Mouse (Mus musculus) 3T3-L1 (cell line): ENCODE data around the gene Ccdc187.

Source experiments
- DNase-seq: peaks from one replicate; pipeline ENCODE4 v3.0.0-alpha.2; 2015; ENCODE audit warnings: low read depth, low spot score

The Ccdc187 gene

GRCm38 (mm10) chr2:26316576-26317246 is 22.4 kb upstream of the Ccdc187 start:
- DNase-seq = peak; percentile 76

DNA sequence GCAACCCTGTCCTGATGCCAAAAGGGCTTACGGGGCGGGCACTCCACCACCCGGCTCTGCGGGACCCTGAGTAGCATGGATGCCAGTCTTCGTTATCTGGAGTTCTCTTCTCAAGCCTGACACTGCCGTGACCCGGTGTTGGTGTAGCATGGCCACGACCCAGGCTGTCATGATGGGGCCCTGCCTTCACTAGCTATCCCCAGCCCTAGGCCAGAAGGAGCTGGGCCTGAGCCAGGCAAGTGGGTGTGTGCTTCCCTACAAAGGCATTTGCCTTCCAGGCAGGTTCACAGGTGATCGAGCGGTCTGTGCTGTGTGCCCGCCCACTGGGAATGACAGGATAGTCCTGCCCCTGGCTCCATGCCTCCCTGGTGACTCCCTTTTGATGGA is 21.6 kb upstream of the Ccdc187 start:
- peak; percentile 66 for DNase-seq

DNA sequence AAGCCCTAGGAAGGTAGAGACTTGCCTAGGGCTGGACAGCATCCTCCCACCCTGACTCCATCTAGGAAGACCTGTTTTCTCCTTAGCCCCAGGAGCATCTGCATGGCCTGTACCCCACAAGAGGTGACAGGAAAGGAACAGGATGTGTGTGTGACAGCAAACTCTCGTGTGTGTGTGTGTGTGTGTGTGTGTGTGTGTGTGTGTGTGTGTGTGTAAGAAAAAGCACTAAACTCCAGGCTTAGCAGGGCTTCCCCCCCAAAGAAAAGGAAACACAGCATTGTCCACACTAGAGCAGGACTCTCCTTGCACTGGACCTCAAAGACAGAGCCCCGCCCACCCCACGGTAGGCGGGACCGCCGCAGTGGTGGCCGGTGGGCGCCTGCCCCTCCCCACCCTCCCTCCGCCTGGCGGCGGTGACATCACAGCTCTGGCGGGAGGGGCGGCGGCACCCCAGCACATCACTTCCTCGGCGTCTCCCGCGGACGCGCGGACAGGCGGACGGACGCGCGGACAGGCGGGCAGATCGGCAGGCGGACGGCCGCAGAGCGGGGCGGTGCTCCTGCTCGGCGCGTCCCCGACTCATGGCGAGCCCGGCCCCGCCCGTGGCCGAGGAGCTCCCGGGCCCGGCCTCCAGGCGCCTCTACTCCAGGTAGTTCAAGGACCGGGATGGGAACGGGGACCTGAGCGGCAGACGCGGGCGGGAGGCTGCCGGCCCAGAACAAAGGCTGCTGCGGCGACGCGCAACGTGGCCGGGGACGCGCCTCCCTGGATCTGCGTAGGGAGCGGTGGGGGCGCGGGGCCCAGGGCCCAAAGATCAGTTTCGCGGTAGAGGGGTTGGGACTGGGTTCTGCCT is 20.9 kb upstream of the Ccdc187 start, which contains the start of gene Gpsm1:
Gene Gpsm1, plus strand, starts transcription at position 444 of the 853 bp plus-strand sequence.
- peak; percentile 69 for DNase-seq

- DNase-seq = peak; percentile 76
These were observed 20.1 kb upstream of the Ccdc187 start for GRCm38 (mm10) chr2:26314281-26315071.

DNA sequence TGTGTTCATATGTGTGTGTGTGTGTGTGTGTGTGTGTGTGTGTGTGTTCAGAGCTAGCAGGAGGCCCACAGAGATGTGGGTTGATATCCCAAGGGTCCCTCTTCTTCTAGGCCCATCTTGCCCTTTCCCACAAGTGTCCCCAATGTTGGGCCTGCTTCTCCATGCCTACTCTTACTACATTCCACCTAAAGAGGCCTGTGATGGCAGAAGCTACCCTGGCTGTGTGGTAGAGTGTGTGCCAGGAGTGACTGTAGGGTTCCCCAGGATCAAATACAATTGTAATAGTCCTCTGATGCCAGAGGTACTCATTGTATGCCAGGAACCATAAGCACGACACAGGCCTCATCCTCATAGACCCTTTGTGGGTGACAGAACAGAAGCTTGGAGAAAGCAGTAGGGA is 19.0 kb upstream of the Ccdc187 start:
- no peak for DNase-seq

DNA sequence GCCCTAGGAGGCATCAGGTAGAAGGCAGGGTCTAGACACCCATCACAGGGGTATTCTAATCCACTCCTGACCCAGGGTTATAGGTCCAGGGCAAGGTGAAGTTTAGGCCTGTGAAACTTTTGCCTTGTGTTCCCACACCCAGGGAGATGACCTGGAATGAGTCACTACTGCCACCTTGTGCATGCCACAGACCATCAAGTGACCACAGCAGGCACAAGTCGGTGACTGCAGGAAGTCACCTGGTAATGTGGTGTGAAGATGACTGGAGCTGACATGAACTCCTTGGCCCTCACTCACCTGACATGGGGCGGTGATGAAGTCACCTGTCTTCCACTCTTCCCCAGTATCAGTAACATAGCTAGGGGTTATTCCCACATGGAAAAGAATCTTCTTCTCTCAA is 18.5 kb upstream of the Ccdc187 start:
- no peak for DNase-seq

DNA sequence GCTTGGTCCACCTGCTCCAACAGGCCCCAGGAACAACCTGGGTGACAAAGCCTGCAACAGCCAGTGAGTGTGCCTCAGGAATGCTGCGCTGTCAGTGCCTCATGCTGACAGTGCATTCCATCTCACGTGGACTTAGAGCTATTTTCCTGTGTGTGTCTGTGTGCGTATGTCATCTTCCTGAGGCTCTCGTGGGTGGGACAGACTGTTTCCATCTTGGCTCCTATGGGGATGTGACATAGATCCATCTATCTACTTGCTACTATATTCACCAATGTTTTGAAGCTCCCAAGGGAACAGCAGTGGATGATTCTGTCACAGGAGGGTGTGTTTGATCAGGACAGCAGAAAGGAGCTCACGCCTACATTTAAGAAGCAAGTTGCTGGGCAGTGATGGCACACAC is 17.6 kb upstream of the Ccdc187 start:
- no peak for DNase-seq

DNA sequence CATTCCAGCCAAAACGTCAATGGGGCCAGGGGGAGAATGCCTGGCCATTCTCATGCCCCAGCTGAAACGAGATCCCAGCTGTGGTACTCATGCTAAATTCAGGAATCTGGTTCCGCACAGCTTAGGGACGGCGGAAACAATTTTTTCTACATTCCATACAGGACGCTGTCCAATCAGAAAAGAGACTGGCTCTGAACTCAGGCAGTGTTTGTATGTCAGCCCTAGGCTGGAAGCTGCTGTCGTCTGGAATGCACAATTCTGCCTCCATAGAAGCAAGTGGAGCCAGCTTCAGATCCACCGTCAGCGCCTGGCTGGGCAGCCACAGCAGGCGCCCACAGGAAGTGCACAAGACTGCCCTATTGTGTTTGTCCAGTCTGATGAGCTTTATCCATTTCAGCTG is 15.4 kb upstream of the Ccdc187 start:
- peak; percentile 62 for DNase-seq

DNA sequence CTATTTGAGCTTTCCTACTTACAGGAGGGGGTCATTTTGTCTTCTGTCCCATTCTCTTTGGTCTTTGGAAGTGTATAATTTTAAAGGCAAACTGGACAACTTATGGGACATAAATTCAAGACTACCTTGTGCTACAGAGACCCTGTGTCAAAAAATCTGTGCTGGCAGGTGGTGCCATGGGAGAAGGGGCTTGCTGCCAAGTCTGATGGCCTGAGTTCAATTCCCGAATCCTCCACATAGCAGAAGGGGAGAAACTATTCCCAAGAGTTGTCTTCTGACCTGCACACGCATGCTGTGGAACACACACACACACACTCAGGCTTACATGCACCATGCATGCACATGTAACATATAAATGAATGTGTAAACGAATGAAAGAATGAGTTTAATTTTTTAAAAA is 12.3 kb upstream of the Ccdc187 start:
- DNase-seq = no peak

GRCm38 (mm10) chr2:26305555-26305954 is 11.2 kb upstream of the Ccdc187 start:
- DNase-seq = no peak

- DNase-seq = no peak
These were observed 10.4 kb upstream of the Ccdc187 start for GRCm38 (mm10) chr2:26304711-26305110.

- no peak for DNase-seq
These were observed 7.7 kb upstream of the Ccdc187 start for GRCm38 (mm10) chr2:26302005-26302503.

DNA sequence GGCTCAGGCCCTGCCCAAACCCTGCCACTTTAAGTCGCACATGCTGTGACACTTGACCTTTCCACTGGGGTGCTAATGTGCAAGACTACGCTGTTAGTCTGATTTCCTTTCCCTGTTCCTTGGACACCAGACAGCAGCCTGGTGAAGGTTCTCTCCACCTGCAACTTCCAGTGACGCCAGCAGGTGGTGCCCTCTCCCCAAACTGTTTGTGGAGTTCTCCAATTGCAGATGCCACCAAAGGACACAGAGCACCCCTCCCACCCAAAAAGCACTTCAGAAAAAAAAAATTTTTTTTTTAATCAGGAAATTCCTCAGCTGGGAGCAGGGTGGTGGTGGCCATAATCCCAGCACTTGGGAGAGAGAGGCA is 6.4 kb upstream of the Ccdc187 start:
- peak; percentile 87 for DNase-seq

GRCm38 (mm10) chr2:26300161-26300807 is 5.9 kb upstream of the Ccdc187 start:
- no peak for DNase-seq

DNA sequence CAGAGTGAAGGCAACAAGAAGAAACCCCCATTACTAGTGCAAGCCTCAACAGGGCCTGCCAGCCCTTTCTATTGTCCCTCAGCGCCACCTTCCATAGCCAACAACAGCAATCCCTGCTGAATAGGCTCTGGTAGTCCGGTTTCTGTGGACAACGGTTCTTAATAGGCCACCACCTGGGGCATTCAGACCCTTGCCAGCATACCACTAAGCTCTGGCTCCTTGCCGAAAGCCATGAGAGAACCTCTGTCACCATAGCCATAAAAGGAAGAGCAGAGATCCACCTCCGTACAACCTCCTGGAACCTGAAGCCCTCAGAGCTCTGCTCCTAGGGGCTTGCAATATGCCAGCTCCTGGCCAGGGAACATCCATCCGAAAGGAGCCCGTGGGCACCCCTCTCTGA is 5.0 kb upstream of the Ccdc187 start:
- DNase-seq = no peak

- DNase-seq = no peak
These were observed 4.5 kb upstream of the Ccdc187 start for GRCm38 (mm10) chr2:26298856-26299230.

- DNase-seq = peak; percentile 81
These were observed 4.0 kb upstream of the Ccdc187 start for GRCm38 (mm10) chr2:26298208-26298855.

GRCm38 (mm10) chr2:26296606-26297195 is 2.3 kb upstream of the Ccdc187 start:
- peak; percentile 26 for DNase-seq

DNA sequence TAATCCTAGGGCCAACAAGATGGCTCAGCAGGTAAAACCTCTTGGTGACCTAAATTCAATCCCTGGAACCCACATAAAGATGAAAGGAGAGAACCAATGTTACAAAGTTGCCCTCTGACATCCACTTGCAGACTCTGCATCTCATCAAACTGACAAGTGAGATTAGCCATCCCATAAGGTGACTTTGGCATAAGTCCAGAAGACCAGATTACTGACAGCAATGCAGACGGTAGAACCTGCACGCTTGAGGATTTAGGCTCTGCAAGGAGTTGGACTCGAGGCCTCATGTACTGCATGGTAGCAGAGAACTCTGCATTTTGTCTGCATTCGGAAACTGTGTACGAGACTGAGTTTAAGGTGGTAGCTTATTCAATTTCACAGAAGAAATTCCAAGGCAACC is 4.2 kb downstream of the Ccdc187 start:
- DNase-seq = no peak

GRCm38 (mm10) chr2:26286391-26286790 is 8.0 kb downstream of the Ccdc187 start:
- DNase-seq = no peak

DNA sequence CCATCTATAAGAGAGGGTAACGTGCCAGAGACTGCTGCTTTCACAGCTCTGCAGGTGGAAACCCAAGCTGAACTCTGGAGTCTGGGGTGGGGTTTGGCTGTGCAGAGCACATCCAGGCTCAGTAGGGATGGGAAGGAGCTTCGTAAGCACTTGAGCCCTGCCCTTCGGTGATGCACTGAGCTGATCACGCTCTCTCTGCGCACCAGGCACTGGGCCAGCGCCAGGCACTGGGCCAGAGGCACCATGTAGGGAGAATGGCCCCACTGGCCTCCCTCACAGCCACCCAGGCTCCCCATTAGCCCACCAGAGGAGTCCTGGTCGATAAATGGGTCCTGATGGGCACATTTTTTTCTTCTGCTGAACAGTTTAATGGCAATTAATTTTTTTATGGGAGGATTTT is 8.6 kb downstream of the Ccdc187 start:
- DNase-seq = no peak
